Mouse (Mus musculus) frontal cortex, postnatal 14 days (tissue): ENCODE results near the gene Fgfr2.
"Not testable (repeated sequence)": the region's sequence is repeated elsewhere in the genome, so short reads cannot be mapped to it uniquely, and the experiment has no call there.

ENCODE experiments used
- DNase-seq, 2 experiments: peaks; one replicate each; pipeline ENCODE4 v3.0.0; 2022; ENCODE audit warnings: low spot score in 2 of 2

The Fgfr2 gene

DNA sequence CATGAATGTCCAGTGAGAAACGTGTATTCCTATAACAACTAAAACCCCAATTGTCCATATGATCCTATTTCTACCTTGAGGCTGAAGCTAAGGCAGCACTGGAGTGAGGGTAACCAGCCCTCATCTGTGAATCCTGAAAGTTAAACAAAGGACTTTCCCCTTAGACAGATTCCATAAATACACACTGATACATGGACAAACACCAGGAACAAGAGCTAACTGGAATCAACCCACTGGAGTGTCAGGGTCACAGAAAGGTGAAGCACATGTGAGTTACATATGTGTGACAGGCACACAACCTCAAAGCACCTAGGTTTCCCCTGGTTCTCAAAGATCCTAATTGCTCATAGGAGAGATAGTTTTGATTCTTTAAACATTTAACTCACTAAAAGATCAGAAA is 2703.2 kb downstream of the Fgfr2 start:
- DNase-seq, result no peak

GRCm38 (mm10) chr7:130407622-130408021 is 2715.5 kb downstream of the Fgfr2 start:
- no peak for DNase-seq

GRCm38 (mm10) chr7:130403346-130403745 is 2719.8 kb downstream of the Fgfr2 start:
- DNase-seq, result no peak

- no peak for DNase-seq
These were observed 2728.5 kb downstream of the Fgfr2 start for GRCm38 (mm10) chr7:130394697-130395096.

- not testable (repeated sequence) for DNase-seq
These were observed 2733.1 kb downstream of the Fgfr2 start for GRCm38 (mm10) chr7:130390060-130390459.

DNA sequence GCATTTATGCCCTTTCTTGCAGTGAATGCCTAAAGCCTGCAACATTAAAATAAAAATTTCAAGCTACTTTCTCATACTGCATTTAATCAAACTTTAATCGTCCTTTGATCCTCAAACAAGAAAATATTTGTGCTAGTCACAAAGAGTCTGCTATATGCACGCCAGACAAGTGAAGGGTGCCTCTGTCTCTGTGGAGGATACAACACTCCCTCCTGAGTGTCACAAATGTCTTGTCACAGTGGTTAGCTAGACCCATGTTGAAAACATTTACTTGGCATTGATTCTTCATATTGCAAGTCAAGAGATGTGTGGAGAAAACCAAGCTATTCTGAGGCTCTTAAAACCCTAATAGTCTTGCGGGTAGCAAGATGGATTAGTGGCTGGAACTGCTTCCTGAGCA is 2736.8 kb downstream of the Fgfr2 start:
- DNase-seq, result no peak

- DNase-seq, result no peak
These were observed 2737.3 kb downstream of the Fgfr2 start for GRCm38 (mm10) chr7:130385732-130386294.

- DNase-seq, result no peak
These were observed 2741.0 kb downstream of the Fgfr2 start for GRCm38 (mm10) chr7:130382126-130382525.

DNA sequence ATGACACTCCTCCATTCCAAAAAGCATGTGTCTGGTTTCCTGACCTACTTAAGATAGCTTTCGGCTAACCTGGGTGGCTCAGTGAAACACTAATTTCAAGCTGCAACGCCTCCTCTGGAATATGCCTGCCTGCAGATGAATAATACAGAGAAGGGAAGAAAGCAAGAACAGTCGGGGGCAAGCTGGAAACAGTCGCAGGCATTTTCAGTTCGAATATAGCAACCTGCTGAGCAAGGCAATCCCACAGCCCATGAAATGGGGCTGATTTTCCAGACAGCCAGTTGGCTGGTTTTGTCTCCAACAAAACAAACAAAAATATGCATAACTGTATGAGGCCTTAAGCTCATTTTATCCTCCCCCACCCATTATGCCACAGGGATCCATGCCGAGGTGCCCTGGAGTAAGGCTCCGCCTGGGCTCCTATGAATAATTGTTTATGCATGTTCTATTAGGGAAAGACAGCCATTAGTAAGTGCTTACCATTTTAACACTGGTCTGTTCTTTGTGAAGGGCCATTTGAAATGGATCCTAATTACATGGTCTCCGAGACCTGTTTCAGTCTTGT is 2741.7 kb downstream of the Fgfr2 start:
- peak in 1 of 2 experiments; percentile 14 for DNase-seq

GRCm38 (mm10) chr7:130380769-130381355 is 2742.3 kb downstream of the Fgfr2 start:
- no peak for DNase-seq

GRCm38 (mm10) chr7:130380367-130380766 is 2742.8 kb downstream of the Fgfr2 start:
- DNase-seq, result no peak

DNA sequence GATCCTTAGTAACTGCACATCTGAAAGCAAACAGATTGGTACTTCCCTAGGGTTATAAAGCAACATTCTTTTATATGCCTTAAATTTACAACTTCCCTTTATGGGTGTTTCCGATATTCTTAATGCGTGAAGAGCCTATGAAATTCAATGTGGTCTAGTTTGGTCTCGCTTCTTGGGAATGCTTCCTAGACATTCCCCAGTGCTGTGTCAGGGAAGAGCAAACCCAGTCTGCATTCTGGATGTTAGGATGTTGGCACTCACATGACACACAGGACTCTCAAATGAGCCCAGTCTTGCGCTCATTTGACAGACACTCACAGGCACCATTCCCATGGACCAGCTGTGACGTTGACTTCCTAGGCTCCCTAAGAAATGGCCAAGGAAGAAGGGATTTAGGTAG is 2743.3 kb downstream of the Fgfr2 start:
- no peak for DNase-seq

DNA sequence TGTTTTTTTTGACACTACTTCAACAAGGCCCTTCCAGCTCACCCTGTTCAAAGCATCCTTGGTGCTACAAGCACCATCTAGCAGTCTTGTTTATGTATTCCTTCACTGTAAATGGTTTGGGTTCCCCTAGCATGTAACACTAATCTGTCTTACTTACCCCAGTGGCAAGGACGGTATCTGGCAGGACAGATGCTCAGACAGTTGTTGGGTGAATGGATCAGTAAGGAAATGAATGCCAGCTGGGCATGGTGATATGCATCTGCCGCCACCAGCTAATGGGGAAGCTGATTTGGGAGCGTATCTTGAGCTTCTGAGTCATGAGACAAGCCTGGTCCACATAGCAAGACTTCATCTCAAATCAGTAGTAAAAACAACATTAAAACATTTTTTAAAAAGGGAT is 2744.8 kb downstream of the Fgfr2 start:
- no peak for DNase-seq

GRCm38 (mm10) chr7:130374311-130374710 is 2748.8 kb downstream of the Fgfr2 start:
- no peak for DNase-seq

DNA sequence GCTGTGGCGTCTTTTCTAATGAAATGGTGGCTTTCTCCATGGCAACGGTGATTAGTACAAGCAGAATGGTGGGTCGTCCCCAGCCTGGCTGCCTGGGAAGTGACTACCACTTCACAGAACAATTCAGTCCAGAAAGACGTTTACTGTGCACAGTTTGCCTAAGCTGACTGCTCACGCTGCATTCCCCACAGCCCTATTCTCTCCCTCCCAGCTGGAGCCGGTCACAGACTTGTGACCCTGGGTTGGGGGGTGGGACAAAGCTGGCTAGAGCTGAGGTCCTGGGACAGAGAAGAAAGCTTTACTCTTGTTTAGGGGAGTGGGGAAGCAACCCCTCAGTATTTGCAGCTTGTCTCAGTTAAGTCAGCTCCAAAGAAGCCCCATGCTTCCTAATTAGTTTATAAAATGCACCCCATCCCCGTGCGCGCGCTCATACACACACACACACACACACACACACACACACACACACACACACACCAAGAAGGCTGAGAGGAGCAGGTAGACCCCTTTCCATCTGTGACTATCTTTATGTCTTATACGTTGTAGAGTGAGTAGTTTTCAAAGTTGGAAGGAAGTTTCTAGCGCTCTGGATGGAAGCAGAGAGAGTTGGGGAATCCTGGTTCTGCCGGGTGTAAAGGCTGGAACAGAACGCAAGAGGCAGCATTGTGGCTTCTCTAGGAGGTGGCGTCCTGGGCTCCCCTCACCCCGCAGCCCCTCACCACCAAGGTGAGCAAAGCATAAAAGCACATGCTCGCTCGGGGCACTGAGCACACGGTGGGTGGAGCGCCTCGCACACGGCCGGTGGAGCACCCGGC is 2754.1 kb downstream of the Fgfr2 start:
- no peak for DNase-seq

GRCm38 (mm10) chr7:130368036-130368826 is 2754.9 kb downstream of the Fgfr2 start:
- DNase-seq, result no peak

DNA sequence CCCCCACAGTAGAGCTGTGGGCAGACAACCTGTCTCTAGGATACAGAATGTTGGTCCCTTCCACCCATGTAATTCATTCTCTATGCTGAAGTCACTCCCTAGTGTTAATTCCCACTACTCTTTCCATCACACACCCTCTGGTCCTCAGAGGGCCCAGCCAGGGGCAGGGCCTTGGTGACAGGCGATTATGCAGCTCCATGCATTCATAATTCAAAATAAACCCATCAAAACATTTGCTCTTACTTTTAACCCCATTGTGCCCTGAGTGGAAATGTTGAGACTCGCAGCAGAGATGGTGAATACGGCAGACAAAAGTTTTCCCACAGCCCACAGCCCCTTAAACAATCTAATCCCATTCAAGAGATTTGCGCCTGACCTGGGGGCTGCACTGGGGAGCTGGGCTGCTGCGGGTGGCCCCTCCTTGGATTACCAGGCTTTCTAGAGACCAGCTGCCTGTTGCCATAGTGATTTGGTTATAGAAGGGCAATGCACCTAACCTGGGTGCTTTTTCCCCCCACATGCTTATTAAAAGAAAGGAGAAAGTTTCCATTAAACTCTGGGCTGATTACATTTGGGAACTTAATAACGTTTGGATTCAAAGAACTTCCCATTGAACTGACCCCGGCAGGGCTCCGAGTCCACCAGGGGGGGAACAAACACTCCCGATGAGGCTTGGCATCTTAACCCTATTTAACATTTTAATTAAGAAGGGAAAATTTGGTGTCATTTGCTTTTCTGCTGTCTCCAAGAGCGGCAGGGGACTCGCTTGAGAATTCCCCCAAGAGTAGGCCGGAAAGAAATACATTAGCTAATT is 2755.7 kb downstream of the Fgfr2 start:
- DNase-seq, result no peak

- DNase-seq, result no peak
These were observed 2757.4 kb downstream of the Fgfr2 start for GRCm38 (mm10) chr7:130365711-130366110.

- no peak for DNase-seq
These were observed 2782.6 kb downstream of the Fgfr2 start for GRCm38 (mm10) chr7:130340412-130341152.

- DNase-seq, result no peak
These were observed 2785.5 kb downstream of the Fgfr2 start for GRCm38 (mm10) chr7:130337601-130338000.
